Mouse (Mus musculus) liver, postnatal 0 days (tissue): Measurements from ENCODE around the gene Lama2. TPM values are rescaled to one million over a fixed set of nuclear protein-coding genes. Genes with fewer than 3 reads are reported as not detected.

Experiments used
- ATAC-seq: fragments of 200-750 bp; cut with Nextera tagmentation; 2 replicates; pipeline ENCODE4 v1.8.0; 2017; ENCODE audit warnings: mild to moderate bottlenecking, moderate library complexity
- DNase-seq: peaks from one replicate; pipeline ENCODE4 v3.0.0-alpha.2; 2016
- H3K27ac ChIP-seq: fragments of 300-500 bp; sonication (generic); 2 replicates; pipeline ENCODE4 v1.5.1; 2014; ENCODE audit warnings: antibody characterized with exemption, moderate library complexity, mild to moderate bottlenecking, low read depth
- H3K27me3 ChIP-seq: fragments of 300-500 bp; sonication (generic); 2 replicates; pipeline ENCODE4 v1.6.1; 2014; ENCODE audit warnings: low read length, control low read depth, mixed read lengths; ENCODE audit not compliant: insufficient read depth
- H3K36me3 ChIP-seq: fragments of 300-500 bp; sonication (generic); replicated peaks from 2 replicates; pipeline ENCODE4 v1.6.1; 2014; ENCODE audit warnings: mild to moderate bottlenecking, control low read depth, low read length, moderate library complexity, mixed read lengths; ENCODE audit not compliant: insufficient read depth
- H3K4me1 ChIP-seq: fragments of 300-500 bp; sonication (generic); 2 replicates; pipeline ENCODE4 v1.6.1; 2014; ENCODE audit warnings: antibody characterized with exemption, mild to moderate bottlenecking, control low read depth; ENCODE audit not compliant: insufficient read depth
- H3K4me2 ChIP-seq: fragments of 300-500 bp; sonication (generic); 2 replicates; pipeline ENCODE4 v1.6.1; 2014; ENCODE audit warnings: low read depth, mild to moderate bottlenecking, low read length, moderate library complexity, mixed read lengths
- H3K4me3 ChIP-seq: fragments of 300-500 bp; sonication (generic); 2 replicates; pipeline ENCODE4 v1.5.1; 2014; ENCODE audit warnings: low read depth, low read length
- H3K9ac ChIP-seq: fragments of 300-500 bp; sonication (generic); replicated peaks from 2 replicates; pipeline ENCODE4 v1.6.1; 2014; ENCODE audit warnings: mild to moderate bottlenecking, moderate library complexity
- H3K9me3 ChIP-seq: fragments of 300-500 bp; sonication (generic); 2 replicates; pipeline ENCODE4 v1.6.1; 2016; ENCODE audit warnings: mild to moderate bottlenecking, control low read depth, low read length, mixed read lengths
- CTCF ChIP-seq: sonication (generic); IDR thresholded peaks from 2 replicates; pipeline ENCODE4 v1.5.1; 2016; ENCODE audit warnings: antibody characterized with exemption, low read depth
- EP300 ChIP-seq: IDR thresholded peaks from 2 replicates; pipeline ENCODE4 v1.6.1; 2016; ENCODE audit warnings: antibody characterized with exemption, low read depth, mild to moderate bottlenecking
- WGBS: fragments of 180-500 bp; shearing (Covaris S2); extraction: QIAGEN DNeasy Blood & Tissue Kit; methylation state at CpG from one replicate; pipeline ENCODE4 v1.1.7; 2014; ENCODE audit not compliant: insufficient replicate concordance; 5-methylcytosine and 5-hydroxymethylcytosine counted together
- polyA plus RNA-seq: library from polyadenylated mRNA; unstranded; fragments of >200 nt; fragmentation: Nextera tagmentation; extraction: Ambion mirVana; gene quantifications from 2 replicates; pipeline ENCODE4 v1.2.1, GENCODE M21; 2015

Gene Lama2
- polyA plus RNA-seq, 1 experiment from 2014 or later: 0.86 TPM

- H3K27ac ChIP-seq: no peak overlapping the region
- H3K27me3 ChIP-seq: no peaks in the 10 kb centered on the region
- no peaks in the 10 kb centered on the region for H3K36me3 ChIP-seq
- no peaks in the 10 kb centered on the region for H3K9me3 ChIP-seq
- 61% methylated on average over 2 of the region's 2 CpGs for WGBS
- ATAC-seq (no peak), DNase-seq (no peak)
- H3K4me3 ChIP-seq: no peak overlapping the region
- no peaks in the 10 kb centered on the region for H3K4me1 ChIP-seq
- TF ChIP-seq EP300: no peak
- no peak for TF ChIP-seq CTCF
- H3K9ac ChIP-seq: no peak overlapping the region
- no peak overlapping the region for H3K4me2 ChIP-seq
Measured at GRCm38 (mm10) chr10:27127454-27127853, 492.1 kb downstream of the Lama2 start.

- ATAC-seq: no peak
- Histone ChIP-seq H3K36me3 (no peaks in the 10 kb centered on the region), H3K4me1 (no peaks in the 10 kb centered on the region), H3K4me2 (no peak overlapping the region), H3K27me3 (no peaks in the 10 kb centered on the region), H3K9me3 (no peaks in the 10 kb centered on the region), H3K9ac (no peak overlapping the region), H3K27ac (no peak overlapping the region), H3K4me3 (no peak overlapping the region)
- WGBS: 76% methylated on average over 5 of the region's 5 CpGs
- DNase-seq: no peak
- TF ChIP-seq EP300: no peak
- TF ChIP-seq CTCF: no peak
Measured at GRCm38 (mm10) chr10:27123763-27124162, 495.8 kb downstream of the Lama2 start.

- Histone ChIP-seq H3K27ac (no peak overlapping the region), H3K4me3 (no peak overlapping the region), H3K9ac (no peak overlapping the region), H3K36me3 (no peaks in the 10 kb centered on the region), H3K4me1 (no peaks in the 10 kb centered on the region), H3K27me3 (no peaks in the 10 kb centered on the region), H3K9me3 (no peaks in the 10 kb centered on the region), H3K4me2 (no peak overlapping the region)
- 60% methylated on average over 3 of the region's 3 CpGs for WGBS
- ATAC-seq (no peak), DNase-seq (no peak)
- no peak for TF ChIP-seq CTCF
- TF ChIP-seq EP300: no peak
Measured at GRCm38 (mm10) chr10:27117815-27118214, 501.7 kb downstream of the Lama2 start.

- no peak overlapping the region for H3K9ac ChIP-seq
Measured at GRCm38 (mm10) chr10:27116938-27117647, 502.5 kb downstream of the Lama2 start.

GRCm38 (mm10) chr10:27114131-27114530 lies 505.4 kb downstream of the Lama2 start:
- H3K27me3 ChIP-seq: no peaks in the 10 kb centered on the region
- WGBS: 76% methylated on average over 3 of the region's 3 CpGs
- no peaks in the 10 kb centered on the region for H3K36me3 ChIP-seq
- TF ChIP-seq EP300: no peak
- no peak for TF ChIP-seq CTCF
- H3K4me3 ChIP-seq: no peak overlapping the region
- no peaks in the 10 kb centered on the region for H3K9me3 ChIP-seq
- ATAC-seq (no peak), DNase-seq (no peak)
- no peak overlapping the region for H3K27ac ChIP-seq
- H3K4me2 ChIP-seq: no peak overlapping the region
- no peaks in the 10 kb centered on the region for H3K4me1 ChIP-seq
- no peak overlapping the region for H3K9ac ChIP-seq

More at GRCm38 (mm10) chr10:27116938-27117647, 502.5 kb downstream of the Lama2 start:
- Histone ChIP-seq H3K4me2 (no peak overlapping the region), H3K4me3 (no peak overlapping the region), H3K9me3 (no peaks in the 10 kb centered on the region), H3K4me1 (no peaks in the 10 kb centered on the region), H3K27me3 (no peaks in the 10 kb centered on the region), H3K36me3 (no peaks in the 10 kb centered on the region), H3K27ac (no peak overlapping the region)
- WGBS: 52% methylated on average over 2 of the region's 2 CpGs
- ATAC-seq: no peak
- no peak for DNase-seq
- no peak for TF ChIP-seq EP300
- no peak for TF ChIP-seq CTCF

GRCm38 (mm10) chr10:27103811-27104210 lies 515.7 kb downstream of the Lama2 start:
- Histone ChIP-seq H3K4me1 (no peaks in the 10 kb centered on the region), H3K9ac (no peak overlapping the region), H3K36me3 (no peaks in the 10 kb centered on the region), H3K27me3 (no peaks in the 10 kb centered on the region), H3K4me3 (no peak overlapping the region), H3K4me2 (no peak overlapping the region), H3K9me3 (no peaks in the 10 kb centered on the region), H3K27ac (no peak overlapping the region)
- no peak for ATAC-seq
- TF ChIP-seq CTCF: no peak
- TF ChIP-seq EP300: no peak
- DNase-seq: no peak
- WGBS: 69% methylated on average over 5 of the region's 5 CpGs
